Comparison of ENCODE assay signal across 20 mouse cellular contexts in genomic region chr3:152883556-152883955, GRCm38 (mm10).
"Had no signal": no experiment of that assay in that cellular context is flagged by ENCODE, and none has a peak within 500 bp of the region (broad histone marks: within the 10 kb centered on the region; RNA-seq: fewer than 3 reads in every experiment).

No protein-coding gene starts in this region.

- ATAC-seq: liver, postnatal 0 days; lung, postnatal 0 days; midbrain, embryonic 16.5 days had no signal

- H3K36me3 ChIP-seq: liver, embryonic 13.5 days; liver, embryonic 15.5 days; lung, embryonic 15.5 days; midbrain, embryonic 10.5 days; midbrain, embryonic 12.5 days; neural tube, embryonic 13.5 days; neural tube, embryonic 15.5 days had no signal

- H3K4me1 ChIP-seq: liver, embryonic 15.5 days had no signal

- H3K9me3 ChIP-seq: liver, embryonic 13.5 days; liver, embryonic 15.5 days; lung, embryonic 15.5 days; midbrain, embryonic 10.5 days; midbrain, embryonic 12.5 days; neural tube, embryonic 13.5 days; neural tube, embryonic 15.5 days had no signal

- DNase-seq: liver, embryonic 13.5 days; liver, postnatal 0 days; lung, adult 2 months; lung, postnatal 14 days; lung, postnatal 4 days; right cerebral cortex, postnatal 25 days; right cerebral cortex, postnatal 4 days; spleen, adult 18-20 months; thymus, adult 18-20 months; thymus, postnatal 14 days; thymus, postnatal 36 days had no signal

- H3K27me3 ChIP-seq: liver, embryonic 13.5 days; liver, embryonic 15.5 days; lung, embryonic 15.5 days; midbrain, embryonic 12.5 days; neural tube, embryonic 13.5 days; neural tube, embryonic 15.5 days had no signal

- H3K27ac ChIP-seq: liver, embryonic 13.5 days; liver, embryonic 15.5 days; lung, embryonic 15.5 days; midbrain, embryonic 10.5 days; midbrain, embryonic 12.5 days; neural tube, embryonic 13.5 days had no signal

- H3K4me2 ChIP-seq: liver, embryonic 13.5 days; liver, embryonic 15.5 days; lung, embryonic 15.5 days; midbrain, embryonic 12.5 days; neural tube, embryonic 13.5 days; neural tube, embryonic 15.5 days had no signal

- H3K9ac ChIP-seq: liver, embryonic 13.5 days; liver, embryonic 15.5 days; liver, postnatal 0 days; lung, embryonic 15.5 days; midbrain, embryonic 12.5 days; neural tube, embryonic 13.5 days; neural tube, embryonic 15.5 days had no signal

- H3K4me3 ChIP-seq: liver, embryonic 13.5 days; liver, embryonic 15.5 days; lung, embryonic 15.5 days; midbrain, embryonic 10.5 days; midbrain, embryonic 12.5 days; myocyte; neural tube, embryonic 13.5 days; neural tube, embryonic 15.5 days had no signal
